Mouse (Mus musculus) forebrain, embryonic 15.5 days (tissue): Measurements from ENCODE around the gene Proz. TPM values are rescaled to one million over a fixed set of nuclear protein-coding genes. Genes with fewer than 3 reads are reported as not detected.

Experiments
- ATAC-seq: fragments of 200-750 bp; cut with Nextera tagmentation; replicated peaks from 2 replicates; pipeline ENCODE4 v1.8.0; 2017; ENCODE audit warnings: mild to moderate bottlenecking, moderate TSS enrichment, moderate library complexity
- H3K27ac ChIP-seq: fragments of 300-500 bp; sonication (generic); replicated peaks from 2 replicates; pipeline ENCODE4 v1.5.1; 2015; ENCODE audit warnings: mild to moderate bottlenecking, inconsistent platforms
- H3K27me3 ChIP-seq: fragments of 300-500 bp; sonication (generic); 2 replicates; pipeline ENCODE4 v1.6.1; 2015; ENCODE audit warnings: inconsistent platforms
- H3K36me3 ChIP-seq: fragments of 300-500 bp; sonication (generic); 2 replicates; pipeline ENCODE4 v1.6.1; 2015; ENCODE audit warnings: mild to moderate bottlenecking, inconsistent platforms
- H3K4me1 ChIP-seq: fragments of 300-500 bp; sonication (generic); 2 replicates; pipeline ENCODE4 v1.6.1; 2015; ENCODE audit warnings: inconsistent platforms
- H3K4me2 ChIP-seq: fragments of 300-500 bp; sonication (generic); replicated peaks from 2 replicates; pipeline ENCODE4 v1.6.1; 2015; ENCODE audit warnings: mild to moderate bottlenecking, inconsistent platforms
- H3K4me3 ChIP-seq: fragments of 300-500 bp; sonication (generic); 2 replicates; pipeline ENCODE4 v1.5.1; 2015; ENCODE audit warnings: mild to moderate bottlenecking, inconsistent platforms
- H3K9ac ChIP-seq: fragments of 300-500 bp; sonication (generic); replicated peaks from 2 replicates; pipeline ENCODE4 v1.6.1; 2015; ENCODE audit warnings: mild to moderate bottlenecking, inconsistent platforms
- H3K9me3 ChIP-seq: fragments of 300-500 bp; sonication (generic); 2 replicates; pipeline ENCODE4 v1.6.1; 2016; ENCODE audit warnings: inconsistent platforms
- WGBS: fragments of 180-500 bp; shearing (Covaris S2); methylation state at CpG from one replicate; pipeline ENCODE4 v1.1.7; 2015; ENCODE audit warnings: mixed read lengths; 5-methylcytosine and 5-hydroxymethylcytosine counted together
- polyA plus RNA-seq: library from polyadenylated mRNA; unstranded; fragments of >200 nt; fragmentation: Nextera tagmentation; extraction: Ambion mirVana; gene quantifications from 2 replicates; pipeline ENCODE4 v1.2.1, GENCODE M21; 2015

Proz gene
- polyA plus RNA-seq, 1 experiment from 2014 or later = 2.0 TPM

DNA sequence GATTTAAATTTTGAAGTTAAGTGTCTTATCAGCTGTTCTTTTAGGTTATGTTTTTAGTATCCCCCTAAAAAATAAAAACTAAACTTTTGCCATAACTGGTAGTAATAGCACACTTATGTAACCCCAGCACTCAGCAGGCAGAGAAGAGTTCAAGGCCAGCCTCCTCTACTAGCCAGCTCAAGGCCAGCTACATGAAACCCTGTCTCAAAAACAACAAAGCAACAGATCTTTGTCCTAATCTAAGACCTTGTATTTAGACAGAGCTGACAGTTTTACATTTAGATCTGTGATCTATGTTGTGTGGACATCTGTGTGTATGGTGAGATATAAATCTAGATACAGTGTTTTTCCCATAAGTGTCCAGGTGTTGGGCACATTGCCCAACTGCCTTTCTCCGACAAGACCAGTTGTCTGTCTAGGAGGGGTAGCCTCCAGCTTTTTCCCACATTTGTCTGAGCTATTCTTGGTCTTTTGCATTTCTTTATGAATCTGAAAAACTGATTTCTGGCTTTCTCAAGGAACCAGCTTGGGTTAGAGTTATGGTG, 48.8 kb downstream of the Proz start:
- Histone ChIP-seq H3K4me1 (peaks cover 30% of the 10 kb centered on the region), H3K4me3 (no peak overlapping the region), H3K9ac (no peak overlapping the region), H3K36me3 (no peaks in the 10 kb centered on the region; the same call in 1 of the 2 replicates), H3K4me2 (no peak overlapping the region), H3K27ac (no peak overlapping the region), H3K9me3 (no peaks in the 10 kb centered on the region), H3K27me3 (no peaks in the 10 kb centered on the region)
- ATAC-seq = no peak
- 66% methylated on average over 1 of the region's 1 CpGs for WGBS

DNA sequence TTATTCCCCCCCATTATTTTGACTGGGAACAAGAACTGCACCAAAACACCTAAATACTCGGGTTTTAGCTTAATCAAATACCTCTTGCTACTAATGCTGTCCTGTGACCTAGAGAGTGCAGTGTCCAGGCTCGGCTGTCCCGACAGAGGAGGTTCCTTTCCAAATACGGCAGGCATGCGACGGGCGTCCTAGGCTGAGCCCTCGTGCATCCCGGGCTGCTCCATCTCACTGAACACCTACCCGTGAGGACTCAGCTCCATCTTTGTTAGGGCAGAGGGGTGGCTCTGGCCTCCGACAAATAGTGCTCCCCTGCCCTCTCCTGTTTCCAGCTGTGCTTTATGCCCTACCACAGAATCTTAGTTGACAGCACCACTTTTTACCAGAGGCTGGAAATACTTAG, 51.2 kb downstream of the Proz start:
- Histone ChIP-seq H3K9me3 (no peaks in the 10 kb centered on the region), H3K36me3 (no peaks in the 10 kb centered on the region; the same call in 1 of the 2 replicates), H3K4me3 (no peak overlapping the region), H3K4me1 (peaks cover 20% of the 10 kb centered on the region), H3K9ac (no peak overlapping the region), H3K27ac (no peak overlapping the region), H3K4me2 (no peak overlapping the region), H3K27me3 (no peaks in the 10 kb centered on the region)
- 91% methylated on average over 11 of the region's 11 CpGs for WGBS
- no peak for ATAC-seq

DNA sequence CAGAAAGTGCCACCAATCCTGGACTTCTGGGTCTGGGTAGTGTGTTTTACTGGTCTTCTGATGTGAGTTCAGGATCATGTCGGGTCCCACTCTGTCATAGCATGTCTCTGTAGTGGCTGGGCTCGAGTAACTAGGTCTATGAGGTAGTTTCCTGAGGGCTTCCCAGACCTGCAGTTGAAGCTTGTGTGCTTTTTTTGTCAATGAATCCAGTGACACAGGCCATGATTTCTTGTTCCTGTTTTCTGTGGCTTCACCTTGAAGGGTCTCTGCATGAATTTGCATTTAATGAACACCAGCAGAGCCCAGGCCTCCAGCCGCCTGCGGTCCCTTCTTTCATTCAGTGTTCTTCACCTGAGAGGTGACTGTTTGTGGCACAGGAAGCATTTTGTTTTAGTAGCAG, 52.5 kb downstream of the Proz start:
- H3K27me3 ChIP-seq = no peaks in the 10 kb centered on the region
- 91% methylated on average over 4 of the region's 4 CpGs for WGBS
- no peak overlapping the region for H3K4me2 ChIP-seq
- ATAC-seq = no peak
- peaks cover 12% of the 10 kb centered on the region for H3K4me1 ChIP-seq
- H3K9ac ChIP-seq = no peak overlapping the region
- peaks cover 3% of the 10 kb centered on the region; the same call in 1 of the 2 replicates for H3K36me3 ChIP-seq
- no peaks in the 10 kb centered on the region for H3K9me3 ChIP-seq
- H3K4me3 ChIP-seq = no peak overlapping the region
- no peak overlapping the region for H3K27ac ChIP-seq

DNA sequence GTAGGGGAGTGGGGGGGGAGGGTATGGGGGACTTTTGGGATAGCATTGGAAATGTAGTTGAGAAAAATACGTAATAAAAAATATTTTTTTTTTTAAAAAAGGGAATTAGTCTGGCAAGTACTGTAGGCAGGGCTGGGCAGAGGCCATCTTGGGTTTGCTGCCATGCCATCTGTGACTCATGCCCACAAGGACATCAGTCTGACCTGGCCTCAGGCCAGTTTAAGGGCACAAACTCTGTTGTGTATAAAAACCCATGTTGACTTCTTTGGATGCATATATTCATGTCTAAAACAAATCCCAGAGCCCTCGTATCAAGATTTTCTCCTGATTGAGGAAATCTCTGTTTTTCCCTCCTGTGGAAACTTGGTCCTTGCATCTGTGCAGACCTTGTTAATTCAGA, 56.4 kb downstream of the Proz start:
- H3K4me3 ChIP-seq = no peak overlapping the region
- no peak overlapping the region for H3K9ac ChIP-seq
- 98% methylated on average over 2 of the region's 2 CpGs for WGBS
- H3K27ac ChIP-seq = no peak overlapping the region
- ATAC-seq = no peak
- H3K9me3 ChIP-seq = no peaks in the 10 kb centered on the region
- no peaks in the 10 kb centered on the region for H3K4me1 ChIP-seq
- H3K27me3 ChIP-seq = no peaks in the 10 kb centered on the region
- no peak overlapping the region for H3K4me2 ChIP-seq
- peaks cover 5% of the 10 kb centered on the region; the same call in 1 of the 2 replicates for H3K36me3 ChIP-seq

DNA sequence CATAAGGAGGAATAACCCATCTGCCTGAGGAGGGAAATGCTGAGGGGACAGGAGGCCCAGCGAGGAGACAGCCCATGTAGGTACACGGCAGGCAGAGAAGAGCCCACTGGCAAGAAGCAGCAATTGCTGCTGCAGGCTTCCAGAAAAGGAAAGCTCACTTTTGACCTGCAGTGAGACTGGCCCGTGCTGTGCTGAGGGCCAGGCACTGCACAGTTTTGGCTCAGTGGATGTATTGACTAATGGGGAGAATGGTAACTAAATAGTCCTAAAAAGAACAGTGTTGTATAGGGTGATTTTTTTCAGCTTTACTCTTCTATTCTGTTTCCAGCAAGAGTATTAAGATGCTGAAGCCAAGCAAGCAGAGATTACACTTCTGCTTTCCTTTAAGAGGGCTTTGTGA, 57.8 kb downstream of the Proz start:
- no peak for ATAC-seq
- peaks cover 8% of the 10 kb centered on the region for H3K36me3 ChIP-seq
- H3K4me2 ChIP-seq = no peak overlapping the region
- H3K9me3 ChIP-seq = no peaks in the 10 kb centered on the region
- H3K4me3 ChIP-seq = no peak overlapping the region
- WGBS = 93% methylated on average over 3 of the region's 3 CpGs
- H3K9ac ChIP-seq = no peak overlapping the region
- no peak overlapping the region for H3K27ac ChIP-seq
- no peaks in the 10 kb centered on the region for H3K27me3 ChIP-seq
- H3K4me1 ChIP-seq = no peaks in the 10 kb centered on the region

DNA sequence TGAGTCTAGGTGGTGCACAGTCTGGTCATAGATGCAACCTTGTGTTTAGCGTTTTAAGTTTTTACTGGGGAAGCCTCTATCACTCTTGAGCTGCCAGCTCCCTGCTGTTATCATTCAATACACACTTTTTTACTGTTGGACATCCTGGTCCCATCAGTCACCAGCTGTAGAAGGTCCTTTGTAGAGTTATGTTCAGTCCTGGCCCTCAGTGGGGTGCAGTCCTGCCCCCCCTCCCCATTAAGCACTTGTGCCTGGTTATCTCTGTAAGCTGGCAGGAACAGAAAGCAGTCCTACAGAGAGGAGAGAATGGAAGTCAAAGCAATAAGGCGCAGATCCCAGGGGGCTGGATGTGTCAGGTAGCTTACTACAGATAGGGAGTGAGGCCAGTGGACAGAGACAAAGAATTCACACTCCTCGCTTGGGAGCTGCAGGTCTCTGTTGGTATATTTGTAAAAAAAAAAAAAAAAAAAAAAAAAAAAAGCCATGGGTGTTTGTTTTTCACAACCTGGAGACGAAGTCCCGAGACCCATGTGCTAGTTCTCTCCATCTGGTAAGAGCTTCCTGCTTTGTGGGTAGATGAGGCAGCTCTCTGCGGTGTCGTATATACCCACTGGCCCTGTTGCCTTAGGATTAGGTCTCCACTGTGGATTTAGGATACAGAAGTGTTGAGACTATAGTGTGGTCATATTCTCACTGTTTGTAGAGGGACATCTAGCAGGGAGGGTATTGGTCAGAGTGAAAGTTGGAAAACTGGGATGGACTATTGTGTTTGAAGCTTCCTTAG, 60.4 kb downstream of the Proz start:
- Histone ChIP-seq H3K27ac (no peak overlapping the region), H3K4me1 (no peaks in the 10 kb centered on the region), H3K4me3 (no peak overlapping the region), H3K4me2 (no peak overlapping the region), H3K9me3 (no peaks in the 10 kb centered on the region), H3K27me3 (no peaks in the 10 kb centered on the region), H3K9ac (no peak overlapping the region), H3K36me3 (peaks cover 27% of the 10 kb centered on the region)
- WGBS = 89% methylated on average over 7 of the region's 7 CpGs
- ATAC-seq = no peak

DNA sequence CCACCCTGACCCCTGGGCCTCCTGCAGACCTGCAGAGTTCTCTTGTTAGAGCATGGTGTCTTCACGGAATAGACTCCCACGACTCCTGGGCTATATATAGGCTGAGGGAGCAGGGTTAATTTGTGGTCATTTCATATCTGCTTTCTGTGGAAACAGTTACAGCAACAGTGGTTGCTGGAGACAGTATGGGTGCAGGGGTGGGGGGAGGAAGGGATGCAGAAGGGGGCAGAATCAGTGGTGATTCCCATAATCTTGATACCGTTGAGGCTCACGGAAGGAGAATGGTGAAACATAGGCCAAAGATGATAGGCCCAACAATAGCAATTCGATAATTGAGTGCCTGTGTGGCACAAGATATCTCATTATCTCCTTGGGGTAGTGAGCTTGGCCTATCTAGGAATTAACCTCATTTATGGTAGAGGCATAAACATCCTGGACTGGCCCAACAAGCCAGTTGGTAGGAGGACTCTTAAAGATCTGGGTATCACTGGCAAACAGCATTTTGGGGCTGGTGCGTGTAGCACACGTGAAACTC, 62.2 kb downstream of the Proz start:
- Histone ChIP-seq H3K27me3 (no peaks in the 10 kb centered on the region), H3K4me1 (no peaks in the 10 kb centered on the region), H3K9ac (no peak overlapping the region), H3K36me3 (peaks cover 40% of the 10 kb centered on the region), H3K9me3 (no peaks in the 10 kb centered on the region), H3K4me3 (no peak overlapping the region), H3K27ac (no peak overlapping the region), H3K4me2 (no peak overlapping the region)
- WGBS = 97% methylated on average over 7 of the region's 7 CpGs
- no peak for ATAC-seq

DNA sequence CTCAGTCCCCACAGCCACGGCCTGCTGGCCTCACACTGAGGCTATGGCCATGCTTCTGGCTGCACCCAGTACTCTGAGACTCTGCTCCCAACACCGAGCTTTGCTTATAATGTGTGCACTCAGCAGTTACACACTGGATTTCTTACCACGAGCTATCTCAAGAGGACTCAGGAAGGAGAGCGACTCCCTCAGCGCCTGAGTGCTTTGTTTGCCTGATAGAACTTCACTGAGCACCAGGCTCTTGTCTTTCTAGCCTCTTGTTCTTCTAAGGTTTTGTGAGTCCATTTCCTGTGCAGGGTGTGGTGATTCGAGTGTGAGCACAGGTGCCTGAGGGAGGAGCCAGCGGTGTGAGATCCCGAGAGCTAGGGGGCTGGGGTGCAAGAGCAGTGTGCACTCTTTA, 64.2 kb downstream of the Proz start:
- Histone ChIP-seq H3K9ac (no peak overlapping the region), H3K4me1 (no peaks in the 10 kb centered on the region), H3K27me3 (no peaks in the 10 kb centered on the region), H3K4me3 (no peak overlapping the region), H3K27ac (no peak overlapping the region), H3K4me2 (no peak overlapping the region), H3K9me3 (no peaks in the 10 kb centered on the region), H3K36me3 (peaks cover 54% of the 10 kb centered on the region)
- ATAC-seq = no peak
- WGBS = 92% methylated on average over 8 of the region's 8 CpGs

Other genes starting within 250 kb of the Proz start
- gene Mcf2l, start 187.1 kb upstream of the Proz start, polyA plus RNA-seq = 134 and 139 TPM in 2 replicates
- 0.11 and 0.13 TPM in 2 replicates for gene F7, start 34.9 kb upstream of the Proz start, polyA plus RNA-seq
- gene F10, start 23.6 kb upstream of the Proz start, polyA plus RNA-seq = 0.26 and 0.43 TPM in 2 replicates
- gene Pcid2, start 44.5 kb downstream of the Proz start, polyA plus RNA-seq = 51.0 and 51.4 TPM in 2 replicates
- gene Cul4a, start 44.7 kb downstream of the Proz start, polyA plus RNA-seq = 68.4 and 73.8 TPM in 2 replicates
- 236 and 242 TPM in 2 replicates for gene Lamp1, start 98.2 kb downstream of the Proz start, polyA plus RNA-seq
- 18.7 and 23.4 TPM in 2 replicates for gene Grtp1, start 139.7 kb downstream of the Proz start, polyA plus RNA-seq
- gene Adprhl1, start 193.2 kb downstream of the Proz start, polyA plus RNA-seq = 0.57 TPM in 1 of 2 replicates, not detected in the other
- gene Dcun1d2, start 227.2 kb downstream of the Proz start, polyA plus RNA-seq = 35.7 and 36.6 TPM in 2 replicates
- gene Tmco3, start 227.3 kb downstream of the Proz start, polyA plus RNA-seq = 46.3 and 49.3 TPM in 2 replicates